Mouse (Mus musculus) layer of hippocampus, adult 2 months (tissue): ENCODE results near the gene Selenoo. TPM values are rescaled to one million over a fixed set of nuclear protein-coding genes. Genes with fewer than 3 reads are reported as not detected.

Experiments used
- DNase-seq, 2 experiments: peaks; one replicate each; pipeline ENCODE4 v3.0.0; 2022; ENCODE audit warnings: low spot score in 2 of 2
- H3K27ac ChIP-seq: fragments of 200-600 bp; 2 replicates; pipeline ENCODE4 v1.8.1; 2022
- H3K4me3 ChIP-seq: fragments of 200-600 bp; 2 replicates; pipeline ENCODE4 v1.8.1; 2022; ENCODE audit warnings: mild to moderate bottlenecking
- CTCF ChIP-seq: fragments of 200-600 bp; conservative IDR thresholded peaks from 2 replicates; pipeline ENCODE4 v1.8.1; 2022; ENCODE audit warnings: antibody characterized with exemption, mild to moderate bottlenecking, moderate library complexity
- long read RNA-seq, 2 experiments: library from polyadenylated mRNA; stranded (forward); transcript quantifications; one replicate each; pipeline ENCODE4 v2.0.0; 2021; ENCODE audit warnings: borderline mapping rate in 2 of 2
- total RNA-seq, 2 experiments: library from RNA; stranded (reverse); gene quantifications; 2 replicates each; pipeline ENCODE4 v1.2.3; 2021

Gene Selenoo
- 10 to 100 TPM; 21.2 to 22.0 TPM for total RNA-seq
- long read RNA-seq, experiment 1, transcript Selenoo-201 (9 exons, 2,383 nt) = major isoform, 31 of 41 reads
- long read RNA-seq, experiment 1, partial matches to known transcripts = 3 of 41 reads
- long read RNA-seq, experiment 1, other reads (novel, unspliced or antisense) = 7 of 41 reads
- long read RNA-seq, experiment 2, transcript Selenoo-201 (9 exons, 2,383 nt) = major isoform, 34 of 52 reads
- long read RNA-seq, experiment 2, partial matches to known transcripts = 4 of 52 reads
- long read RNA-seq, experiment 2, other reads (novel, unspliced or antisense) = 13 of 52 reads

- Histone ChIP-seq H3K27ac (peak within 1 kb of the TSS; percentile 95), H3K4me3 (peak within 1 kb of the TSS; percentile 85)
- peak; percentile 88 to 91 for DNase-seq
- TF ChIP-seq CTCF = no peak
Measured at GRCm38 (mm10) chr15:89088607-89089247, at the start of gene Selenoo. TSS of gene Selenoo (plus strand) at chr15:89089084.

- TF ChIP-seq CTCF = peak; percentile 21
Measured at GRCm38 (mm10) chr15:89044381-89044780, 44.5 kb upstream of the Selenoo start.

GRCm38 (mm10) chr15:89046356-89046755, 42.5 kb upstream of the Selenoo start:
- Histone ChIP-seq H3K4me3 (no peak overlapping the region), H3K27ac (no peak overlapping the region)
- TF ChIP-seq CTCF = no peak
- no peak for DNase-seq

More at GRCm38 (mm10) chr15:89044381-89044780, 44.5 kb upstream of the Selenoo start:
- Histone ChIP-seq H3K27ac (no peak overlapping the region), H3K4me3 (no peak overlapping the region)
- DNase-seq = no peak

- no peak for DNase-seq
Measured at GRCm38 (mm10) chr15:89054666-89055065, 34.2 kb upstream of the Selenoo start.

GRCm38 (mm10) chr15:89058736-89059135, 30.1 kb upstream of the Selenoo start:
- DNase-seq = no peak
- no peak for TF ChIP-seq CTCF
- peak overlapping the region; percentile 96 for H3K27ac ChIP-seq
- peak overlapping the region; percentile 82 for H3K4me3 ChIP-seq

More at GRCm38 (mm10) chr15:89054666-89055065, 34.2 kb upstream of the Selenoo start:
- Histone ChIP-seq H3K27ac (no peak overlapping the region), H3K4me3 (no peak overlapping the region)
- no peak for TF ChIP-seq CTCF

- DNase-seq = no peak
- Histone ChIP-seq H3K4me3 (peak within 1 kb of the TSS; percentile 82), H3K27ac (peak within 1 kb of the TSS; percentile 96)
- TF ChIP-seq CTCF = no peak
Measured at GRCm38 (mm10) chr15:89059161-89059931, 29.5 kb upstream of the Selenoo start, which contains the start of gene Panx2. TSS of gene Panx2 (plus strand) at chr15:89059734.

GRCm38 (mm10) chr15:89060032-89060681, 28.7 kb upstream of the Selenoo start:
- Histone ChIP-seq H3K27ac (peak overlapping the region; percentile 96), H3K4me3 (peak overlapping the region; percentile 82)
- no peak for DNase-seq
- no peak for TF ChIP-seq CTCF

GRCm38 (mm10) chr15:89060811-89061460, 27.9 kb upstream of the Selenoo start:
- TF ChIP-seq CTCF = no peak

GRCm38 (mm10) chr15:89061761-89062517, 26.9 kb upstream of the Selenoo start:
- no peak for TF ChIP-seq CTCF
- peak overlapping the region; percentile 82; the same call in 1 of the 2 replicates for H3K4me3 ChIP-seq
- DNase-seq = no peak
- peak overlapping the region; percentile 96 for H3K27ac ChIP-seq

More at GRCm38 (mm10) chr15:89060811-89061460, 27.9 kb upstream of the Selenoo start:
- peak overlapping the region; percentile 82 for H3K4me3 ChIP-seq
- peak overlapping the region; percentile 96 for H3K27ac ChIP-seq
- no peak for DNase-seq

GRCm38 (mm10) chr15:89062518-89062910, 26.4 kb upstream of the Selenoo start:
- no peak for DNase-seq
- peak overlapping the region; percentile 41; the same call in 1 of the 2 replicates for H3K4me3 ChIP-seq
- no peak for TF ChIP-seq CTCF
- peak overlapping the region; percentile 79 for H3K27ac ChIP-seq

- no peak for DNase-seq
- TF ChIP-seq CTCF = no peak
- peak overlapping the region; percentile 79 for H3K27ac ChIP-seq
- H3K4me3 ChIP-seq = peak overlapping the region; percentile 41
Measured at GRCm38 (mm10) chr15:89063001-89063400, 25.9 kb upstream of the Selenoo start.
